Comparison of ENCODE assay signal across 8 mouse cellular contexts in genomic region chr10:71348637-71349280, GRCm38 (mm10). TPM values are rescaled to one million over a fixed set of nuclear protein-coding genes. Genes with fewer than 3 reads are reported as not detected.
DNase-seq lines count a peak whose midpoint lies in the region; ATAC-seq and TF ChIP-seq lines count a peak whose summit lies in the region.

No protein-coding gene starts in this region.

- H3K4me1 ChIP-seq in erythroblast, embryonic 14.5 days (ENCODE audit: control insufficient read depth), result peaks cover 51% of the 10 kb centered on the region
- H3K4me1 ChIP-seq in embryonic facial prominence, embryonic 15.5 days, result peaks cover 21% of the 10 kb centered on the region
- H3K4me1 ChIP-seq in intestine, postnatal 0 days (replicated peaks; ENCODE audit: control insufficient read depth, insufficient read depth, low read length), result peaks cover 5% of the 10 kb centered on the region; the same call in 1 of the 2 replicates
- H3K4me1 ChIP-seq in midbrain, embryonic 11.5 days (ENCODE audit: control insufficient read depth, insufficient read depth, low read length), result peaks cover 21% of the 10 kb centered on the region; the same call in 1 of the 2 replicates

- 18% methylated on average over 16 of the region's 16 CpGs for WGBS in embryonic facial prominence, embryonic 15.5 days
- 9% methylated on average over 16 of the region's 16 CpGs for WGBS in intestine, postnatal 0 days
- 31% methylated on average over 16 of the region's 16 CpGs for WGBS in midbrain, embryonic 11.5 days

- ATAC-seq in erythroblast, adult 5-6 weeks (replicated peaks; ENCODE audit: low FRiP score, poor library complexity, severe bottlenecking), result no peak
- ATAC-seq in embryonic facial prominence, embryonic 15.5 days (ENCODE audit: insufficient number of reproducible peaks, low FRiP score, low TSS enrichment, low read depth), result no peak
- ATAC-seq in intestine, postnatal 0 days, result peak; percentile 57
- no peak for ATAC-seq in midbrain, embryonic 11.5 days (ENCODE audit: low FRiP score)

- H3K27ac ChIP-seq in embryonic facial prominence, embryonic 15.5 days (replicated peaks), result peak overlapping the region; percentile 88
- H3K27ac ChIP-seq in intestine, postnatal 0 days (ENCODE audit: low read depth, low read length), result peak overlapping the region; percentile 92
- H3K27ac ChIP-seq in midbrain, embryonic 11.5 days (ENCODE audit: low read depth, low read length), result no peak overlapping the region

- no peak for TF ChIP-seq CTCF in intestine, postnatal 0 days (IDR thresholded peaks at IDR 0.05; ENCODE audit: low read depth)

- H3K4me2 ChIP-seq in embryonic facial prominence, embryonic 15.5 days (replicated peaks), result peak overlapping the region; percentile 95
- peak overlapping the region; percentile 86 for H3K4me2 ChIP-seq in intestine, postnatal 0 days (replicated peaks; ENCODE audit: low read depth)
- H3K4me2 ChIP-seq in midbrain, embryonic 11.5 days, result peak overlapping the region; percentile 94

- peaks cover 31% of the 10 kb centered on the region for H3K36me3 ChIP-seq in erythroblast, embryonic 14.5 days (ENCODE audit: control insufficient read depth)
- 0 out of 2 replicates have a peak, but pooled peaks cover 3% of the 10 kb centered on the region for H3K36me3 ChIP-seq in embryonic facial prominence, embryonic 15.5 days
- H3K36me3 ChIP-seq in intestine, postnatal 0 days (ENCODE audit: control insufficient read depth, insufficient read depth), result peaks cover 6% of the 10 kb centered on the region; the same call in 1 of the 2 replicates
- H3K36me3 ChIP-seq in midbrain, embryonic 11.5 days (ENCODE audit: control insufficient read depth, insufficient read depth, low read length), result no peaks in the 10 kb centered on the region; the same call in 1 of the 2 replicates

- peak; percentile 39 for DNase-seq in ES-CJ7 (ENCODE audit: low read depth, low spot score)
- peak; percentile 79 for DNase-seq in midbrain, embryonic 11.5 days (ENCODE audit: low spot score, missing footprints)
- DNase-seq in urinary bladder, postnatal 10 days (ENCODE audit: low spot score), result no peak
- DNase-seq in layer of hippocampus, adult 9-11 months, result no peak

- H3K9me3 ChIP-seq in erythroblast, embryonic 14.5 days (ENCODE audit: control insufficient read depth, low read length), result no peaks in the 10 kb centered on the region
- H3K9me3 ChIP-seq in embryonic facial prominence, embryonic 15.5 days (replicated peaks), result no peaks in the 10 kb centered on the region
- no peaks in the 10 kb centered on the region for H3K9me3 ChIP-seq in intestine, postnatal 0 days (ENCODE audit: control insufficient read depth)
- H3K9me3 ChIP-seq in midbrain, embryonic 11.5 days (ENCODE audit: control insufficient read depth, low read length), result no peaks in the 10 kb centered on the region

- peak overlapping the region; percentile 98 for H3K4me3 ChIP-seq in erythroblast, embryonic 14.5 days (replicated peaks)
- H3K4me3 ChIP-seq in embryonic facial prominence, embryonic 15.5 days (replicated peaks), result peak overlapping the region; percentile 85
- peak overlapping the region; percentile 93 for H3K4me3 ChIP-seq in intestine, postnatal 0 days (ENCODE audit: low read depth, low read length)
- peak overlapping the region; percentile 88 for H3K4me3 ChIP-seq in midbrain, embryonic 11.5 days (ENCODE audit: low read depth, low read length)

- H3K27me3 ChIP-seq in erythroblast, embryonic 14.5 days (ENCODE audit: control insufficient read depth), result no peaks in the 10 kb centered on the region
- H3K27me3 ChIP-seq in embryonic facial prominence, embryonic 15.5 days, result no peaks in the 10 kb centered on the region
- H3K27me3 ChIP-seq in intestine, postnatal 0 days (replicated peaks; ENCODE audit: control insufficient read depth, insufficient read depth, low read length), result no peaks in the 10 kb centered on the region
- no peaks in the 10 kb centered on the region for H3K27me3 ChIP-seq in midbrain, embryonic 11.5 days (ENCODE audit: control insufficient read depth, insufficient read depth, low read length)

- H3K9ac ChIP-seq in embryonic facial prominence, embryonic 15.5 days, result peak overlapping the region; percentile 79
- H3K9ac ChIP-seq in intestine, postnatal 0 days (ENCODE audit: low read depth, low read length), result peak overlapping the region; percentile 93
- peak overlapping the region; percentile 87 for H3K9ac ChIP-seq in midbrain, embryonic 11.5 days (ENCODE audit: low read length)

RNA-seq across cellular contexts. Expression of gene Ipmk, which starts 1.2 kb away (rescaled TPM):
- 0.52 and 0.59 TPM in 2 replicates for polyA plus RNA-seq in erythroblast, embryonic 14.5 days (2012)
- total RNA-seq in erythroblast, adult 5-6 weeks (2015; ENCODE audit: low replicate concordance), result 14.0 and 23.2 TPM in 2 replicates
- total RNA-seq in erythroblast, adult 5-6 weeks (2017; ENCODE audit: low replicate concordance), result 10.5 and 12.4 TPM in 2 replicates
- 10.0 and 10.4 TPM in 2 replicates for polyA plus RNA-seq in embryonic facial prominence, embryonic 15.5 days (2015; fragmentation: Nextera tagmentation; extraction: Ambion mirVana)
- 32.4 and 36.6 TPM in 2 replicates for polyA plus RNA-seq in intestine, postnatal 0 days (2015; fragmentation: Nextera tagmentation; extraction: Ambion mirVana)
- 24.8 and 24.9 TPM in 2 replicates for polyA plus RNA-seq in midbrain, embryonic 11.5 days (2014; fragmentation: Nextera tagmentation; extraction: Ambion mirVana)

RNA-seq across cellular contexts. Expression of gene Cisd1, which starts 4.0 kb away (rescaled TPM):
- polyA plus RNA-seq in erythroblast, embryonic 14.5 days (2012), result 3.8 and 4.3 TPM in 2 replicates
- 10.0 and 15.7 TPM in 2 replicates for total RNA-seq in erythroblast, adult 5-6 weeks (2015; ENCODE audit: low replicate concordance)
- total RNA-seq in erythroblast, adult 5-6 weeks (2017; ENCODE audit: low replicate concordance), result 3.9 and 4.1 TPM in 2 replicates
- 90.8 and 93.9 TPM in 2 replicates for polyA plus RNA-seq in embryonic facial prominence, embryonic 15.5 days (2015; fragmentation: Nextera tagmentation; extraction: Ambion mirVana)
- polyA plus RNA-seq in intestine, postnatal 0 days (2015; fragmentation: Nextera tagmentation; extraction: Ambion mirVana), result 197 and 204 TPM in 2 replicates
- polyA plus RNA-seq in midbrain, embryonic 11.5 days (2014; fragmentation: Nextera tagmentation; extraction: Ambion mirVana), result 152 and 155 TPM in 2 replicates

Comparison
In these comparisons a context has a peak if more than half of its experiments do, and no peak if none do; other contexts are left out.
1. DNase-seq: peak in ES-CJ7 (single experiment) and midbrain, embryonic 11.5 days (single experiment); none in urinary bladder, postnatal 10 days (single experiment) and layer of hippocampus, adult 9-11 months (single experiment).
2. RNA of gene Cisd1, which starts 4.0 kb away (polyA plus RNA-seq): 197 to 204 TPM in intestine, postnatal 0 days, 152 to 155 TPM in midbrain, embryonic 11.5 days and 90.8 to 93.9 TPM in embryonic facial prominence, embryonic 15.5 days; 3.8 to 4.3 TPM in erythroblast, embryonic 14.5 days; every median in the first group is over 10 times any median in the second.
3. Peak in every context shown above with its lines, with median percentiles within 50 percentile points of each other: H3K4me3 ChIP-seq, H3K4me2 ChIP-seq and H3K9ac ChIP-seq.